Mouse (Mus musculus): ENCODE measurements around the gene Mark4. TPM values are rescaled to one million over a fixed set of nuclear protein-coding genes. Genes with fewer than 3 reads are reported as not detected.

Mark4 gene
- polyA plus RNA-seq (2011; ENCODE audit: insufficient read length, low read depth, missing spikeins) = 27.4 and 29.1 TPM in 2 replicates

- Histone ChIP-seq H3K4me3 (ENCODE audit: insufficient read depth, low read length) (peak within 1 kb of the TSS; percentile 96), H3K4me1 (ENCODE audit: control insufficient read depth, insufficient read depth, low read length) (no peaks in the 10 kb centered on the region; the same call in 1 of the 2 replicates), H3K27ac (ENCODE audit: insufficient read depth, low read length) (peak within 1 kb of the TSS; percentile 46)
- TF ChIP-seq CTCF (IDR thresholded peaks at IDR 0.05; ENCODE audit: borderline replicate concordance, insufficient read depth, low read length) = no peak
- TF ChIP-seq POLR2A (IDR thresholded peaks at IDR 0.05; ENCODE audit: low read depth, low read length) = peak; percentile 97
Observed at GRCm38 (mm10) chr7:19458591-19459111, at the start of gene Mark4. Gene Mark4 (minus strand): TSS chr7:19458821.

GRCm38 (mm10) chr7:19507612-19507981 is 49.0 kb upstream of the Mark4 start:
- TF ChIP-seq POLR2A (IDR thresholded peaks at IDR 0.05; ENCODE audit: low read depth, low read length) (no peak), CTCF (IDR thresholded peaks at IDR 0.05; ENCODE audit: borderline replicate concordance, insufficient read depth, low read length) (no peak)
- Histone ChIP-seq H3K4me3 (ENCODE audit: insufficient read depth, low read length) (peak overlapping the region; percentile 68), H3K27ac (ENCODE audit: insufficient read depth, low read length) (no peak overlapping the region), H3K4me1 (ENCODE audit: control insufficient read depth, insufficient read depth, low read length) (no peaks in the 10 kb centered on the region)

GRCm38 (mm10) chr7:19506969-19507611 is 48.5 kb upstream of the Mark4 start:
- no peak overlapping the region for H3K27ac ChIP-seq (ENCODE audit: insufficient read depth, low read length)
- TF ChIP-seq POLR2A (IDR thresholded peaks at IDR 0.05; ENCODE audit: low read depth, low read length) (0 out of 2 replicates have a peak, but pooled peaks have one; percentile 24), CTCF (IDR thresholded peaks at IDR 0.05; ENCODE audit: borderline replicate concordance, insufficient read depth, low read length) (no peak)
- no peaks in the 10 kb centered on the region for H3K4me1 ChIP-seq (ENCODE audit: control insufficient read depth, insufficient read depth, low read length)

GRCm38 (mm10) chr7:19506326-19506725 is 47.7 kb upstream of the Mark4 start:
- H3K27ac ChIP-seq (ENCODE audit: insufficient read depth, low read length) = no peak overlapping the region
- H3K4me3 ChIP-seq (ENCODE audit: insufficient read depth, low read length) = no peak overlapping the region
- TF ChIP-seq CTCF (IDR thresholded peaks at IDR 0.05; ENCODE audit: borderline replicate concordance, insufficient read depth, low read length) = no peak
- no peak for TF ChIP-seq POLR2A (IDR thresholded peaks at IDR 0.05; ENCODE audit: low read depth, low read length)
- 0 out of 2 replicates have a peak, but pooled peaks cover 2% of the 10 kb centered on the region for H3K4me1 ChIP-seq (ENCODE audit: control insufficient read depth, insufficient read depth, low read length)

More at GRCm38 (mm10) chr7:19506969-19507611, 48.5 kb upstream of the Mark4 start:
- peak overlapping the region; percentile 68 for H3K4me3 ChIP-seq (ENCODE audit: insufficient read depth, low read length)

GRCm38 (mm10) chr7:19503481-19504068 is 45.0 kb upstream of the Mark4 start:
- H3K4me1 ChIP-seq (ENCODE audit: control insufficient read depth, insufficient read depth, low read length) = 0 out of 2 replicates have a peak, but pooled peaks cover 2% of the 10 kb centered on the region
- TF ChIP-seq CTCF (IDR thresholded peaks at IDR 0.05; ENCODE audit: borderline replicate concordance, insufficient read depth, low read length) = peak; percentile 54; the same call in 1 of the 2 replicates
- TF ChIP-seq POLR2A (IDR thresholded peaks at IDR 0.05; ENCODE audit: low read depth, low read length) = no peak
- H3K4me3 ChIP-seq (ENCODE audit: insufficient read depth, low read length) = no peak overlapping the region
- no peak overlapping the region for H3K27ac ChIP-seq (ENCODE audit: insufficient read depth, low read length)

- TF ChIP-seq POLR2A (IDR thresholded peaks at IDR 0.05; ENCODE audit: low read depth, low read length) (no peak), CTCF (IDR thresholded peaks at IDR 0.05; ENCODE audit: borderline replicate concordance, insufficient read depth, low read length) (no peak)
- Histone ChIP-seq H3K27ac (ENCODE audit: insufficient read depth, low read length) (no peak overlapping the region), H3K4me1 (ENCODE audit: control insufficient read depth, insufficient read depth, low read length) (0 out of 2 replicates have a peak, but pooled peaks cover 2% of the 10 kb centered on the region), H3K4me3 (ENCODE audit: insufficient read depth, low read length) (no peak overlapping the region)
Observed at GRCm38 (mm10) chr7:19501658-19502057, 43.0 kb upstream of the Mark4 start.

GRCm38 (mm10) chr7:19500420-19501363 is 42.1 kb upstream of the Mark4 start:
- no peak for TF ChIP-seq CTCF (IDR thresholded peaks at IDR 0.05; ENCODE audit: borderline replicate concordance, insufficient read depth, low read length)
- TF ChIP-seq POLR2A (IDR thresholded peaks at IDR 0.05; ENCODE audit: low read depth, low read length) = no peak
- Histone ChIP-seq H3K27ac (ENCODE audit: insufficient read depth, low read length) (no peak overlapping the region), H3K4me3 (ENCODE audit: insufficient read depth, low read length) (no peak overlapping the region), H3K4me1 (ENCODE audit: control insufficient read depth, insufficient read depth, low read length) (0 out of 2 replicates have a peak, but pooled peaks cover 2% of the 10 kb centered on the region)

GRCm38 (mm10) chr7:19498326-19498725 is 39.7 kb upstream of the Mark4 start:
- TF ChIP-seq POLR2A (IDR thresholded peaks at IDR 0.05; ENCODE audit: low read depth, low read length) (no peak), CTCF (IDR thresholded peaks at IDR 0.05; ENCODE audit: borderline replicate concordance, insufficient read depth, low read length) (no peak)
- no peak overlapping the region for H3K27ac ChIP-seq (ENCODE audit: insufficient read depth, low read length)

GRCm38 (mm10) chr7:19496214-19496555 is 37.6 kb upstream of the Mark4 start:
- Histone ChIP-seq H3K4me1 (ENCODE audit: control insufficient read depth, insufficient read depth, low read length) (no peaks in the 10 kb centered on the region), H3K27ac (ENCODE audit: insufficient read depth, low read length) (no peak overlapping the region), H3K4me3 (ENCODE audit: insufficient read depth, low read length) (no peak overlapping the region)
- TF ChIP-seq CTCF (IDR thresholded peaks at IDR 0.05; ENCODE audit: borderline replicate concordance, insufficient read depth, low read length) (no peak), POLR2A (IDR thresholded peaks at IDR 0.05; ENCODE audit: low read depth, low read length) (no peak)

More at GRCm38 (mm10) chr7:19498326-19498725, 39.7 kb upstream of the Mark4 start:
- Histone ChIP-seq H3K4me3 (ENCODE audit: insufficient read depth, low read length) (no peak overlapping the region), H3K4me1 (ENCODE audit: control insufficient read depth, insufficient read depth, low read length) (0 out of 2 replicates have a peak, but pooled peaks cover 2% of the 10 kb centered on the region)
